ENCODE assay signal across 8 mouse cellular contexts in the genomic region with DNA sequence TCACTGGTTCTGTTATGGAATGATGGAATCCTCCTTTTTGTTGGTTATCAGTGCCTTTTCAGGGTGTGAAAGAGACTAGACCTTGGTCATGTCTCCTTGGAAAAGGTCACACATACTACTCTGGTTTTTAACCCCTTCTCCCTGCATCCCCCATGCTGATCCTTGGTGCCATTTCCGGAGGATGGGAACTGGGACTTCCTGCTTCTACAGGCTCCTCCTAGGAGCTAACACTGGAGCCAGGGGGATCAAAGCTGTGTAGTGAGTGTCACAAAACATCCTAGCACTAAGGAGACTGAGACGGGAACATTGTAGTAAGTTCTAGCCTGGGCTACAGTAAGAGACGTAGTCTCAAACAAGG. TPM values are rescaled to one million over a fixed set of nuclear protein-coding genes. Genes with fewer than 3 reads are reported as not detected.
A peak's percentile ranks its signal among the peaks of the same experiment; 100 is the strongest.
DNase-seq lines count a peak whose midpoint lies in the region; ATAC-seq and TF ChIP-seq lines count a peak whose summit lies in the region.

No protein-coding gene starts in this region.

- no peak for DNase-seq in frontal cortex, postnatal 36 days (ENCODE audit: low spot score in 2 of 2)
- DNase-seq in liver, embryonic 13.5 days, result no peak
- no peak for DNase-seq in left cerebral cortex, adult 11 months (ENCODE audit: low spot score)
- DNase-seq in urinary bladder, postnatal 4 days (ENCODE audit: low spot score in 2 of 2), result no peak

- peak overlapping the region; percentile 97 for H3K27ac ChIP-seq in forebrain, embryonic 13.5 days
- peak overlapping the region; percentile 86 for H3K27ac ChIP-seq in liver, embryonic 13.5 days

- peak overlapping the region; percentile 52 for H3K4me2 ChIP-seq in forebrain, embryonic 13.5 days
- peak overlapping the region; percentile 50 for H3K4me2 ChIP-seq in liver, embryonic 13.5 days

- ATAC-seq in frontal cortex, adult (ENCODE audit: low TSS enrichment), result peak; percentile 52; the same call in 1 of the 2 replicates
- peak; percentile 57; the same call in 1 of the 2 replicates for ATAC-seq in forebrain, embryonic 13.5 days
- no peak for ATAC-seq in liver, embryonic 13.5 days (ENCODE audit: low read depth)
- ATAC-seq in granulocyte monocyte progenitor cell, adult 5-6 weeks (replicated peaks; ENCODE audit: poor library complexity, severe bottlenecking), result no peak

- peak overlapping the region; percentile 65 for H3K9ac ChIP-seq in forebrain, embryonic 13.5 days
- H3K9ac ChIP-seq in liver, embryonic 13.5 days, result peak overlapping the region; percentile 66

- no peaks in the 10 kb centered on the region for H3K9me3 ChIP-seq in E14TG2a.4 (ENCODE audit: low read length)
- no peaks in the 10 kb centered on the region for H3K9me3 ChIP-seq in forebrain, embryonic 13.5 days (replicated peaks)
- H3K9me3 ChIP-seq in liver, embryonic 13.5 days (replicated peaks), result 0 out of 2 replicates have a peak, but pooled peaks cover 6% of the 10 kb centered on the region

- peak overlapping the region; percentile 8; the same call in 1 of the 2 replicates for H3K4me3 ChIP-seq in E14TG2a.4 (replicated peaks; ENCODE audit: low read length)
- H3K4me3 ChIP-seq in forebrain, embryonic 13.5 days, result peak overlapping the region; percentile 19
- H3K4me3 ChIP-seq in liver, embryonic 13.5 days (replicated peaks), result peak overlapping the region; percentile 31; the same call in 1 of the 2 replicates

- TF ChIP-seq CTCF in E14TG2a.4 (conservative IDR thresholded peaks at IDR 0.05; ENCODE audit: low read length), result no peak

- H3K36me3 ChIP-seq in E14TG2a.4 (ENCODE audit: insufficient read depth, low read length), result no peaks in the 10 kb centered on the region
- H3K36me3 ChIP-seq in forebrain, embryonic 13.5 days (ENCODE audit: poor library complexity, severe bottlenecking), result no peaks in the 10 kb centered on the region
- no peaks in the 10 kb centered on the region for H3K36me3 ChIP-seq in liver, embryonic 13.5 days

- H3K4me1 ChIP-seq in E14TG2a.4 (replicated peaks; ENCODE audit: low read depth, low read length), result peaks cover 33% of the 10 kb centered on the region
- peaks cover 6% of the 10 kb centered on the region; the same call in 1 of the 2 replicates for H3K4me1 ChIP-seq in forebrain, embryonic 13.5 days
- H3K4me1 ChIP-seq in liver, embryonic 13.5 days (replicated peaks), result peaks cover 34% of the 10 kb centered on the region

- WGBS in forebrain, embryonic 13.5 days, result 1% methylated on average over 3 of the region's 3 CpGs
- 9% methylated on average over 3 of the region's 3 CpGs for WGBS in liver, embryonic 13.5 days (ENCODE audit: insufficient replicate concordance)

- no peaks in the 10 kb centered on the region for H3K27me3 ChIP-seq in E14TG2a.4 (ENCODE audit: insufficient read depth, low read length)
- H3K27me3 ChIP-seq in forebrain, embryonic 13.5 days, result peaks cover 9% of the 10 kb centered on the region; the same call in 1 of the 2 replicates
- peaks cover 19% of the 10 kb centered on the region for H3K27me3 ChIP-seq in liver, embryonic 13.5 days

RNA-seq across cellular contexts. Expression of a gene that starts 7.8 kb away (rescaled TPM):
- 32.5 and 40.6 TPM in 2 replicates for polyA plus RNA-seq in forebrain, embryonic 13.5 days (2015; fragmentation: Nextera tagmentation; extraction: Ambion mirVana)
- polyA plus RNA-seq in liver, embryonic 13.5 days (2015; fragmentation: Nextera tagmentation; extraction: Ambion mirVana), result 1.1 TPM in 2 replicates
- 1.1 TPM in 1 of 2 replicates, not detected in the other for total RNA-seq in granulocyte monocyte progenitor cell, adult 5-6 weeks (2014; fragmentation: Nextera tagmentation)
- total RNA-seq in granulocyte monocyte progenitor cell, adult 5-6 weeks (2017), result 0.34 and 0.77 TPM in 2 replicates

RNA-seq across cellular contexts. Expression of a gene that starts 30.5 kb away (rescaled TPM):
- polyA plus RNA-seq in forebrain, embryonic 13.5 days (2015; fragmentation: Nextera tagmentation; extraction: Ambion mirVana), result 48.9 and 52.6 TPM in 2 replicates
- 8.3 and 8.6 TPM in 2 replicates for polyA plus RNA-seq in liver, embryonic 13.5 days (2015; fragmentation: Nextera tagmentation; extraction: Ambion mirVana)
- 6.4 and 28.8 TPM in 2 replicates for total RNA-seq in granulocyte monocyte progenitor cell, adult 5-6 weeks (2014; fragmentation: Nextera tagmentation)
- 6.2 and 17.0 TPM in 2 replicates for total RNA-seq in granulocyte monocyte progenitor cell, adult 5-6 weeks (2017)

RNA-seq across cellular contexts. Expression of a gene that starts 58.5 kb away (rescaled TPM):
- polyA plus RNA-seq in forebrain, embryonic 13.5 days (2015; fragmentation: Nextera tagmentation; extraction: Ambion mirVana), result not detected in 2 replicates
- not detected in 2 replicates for polyA plus RNA-seq in liver, embryonic 13.5 days (2015; fragmentation: Nextera tagmentation; extraction: Ambion mirVana)
- not detected in 2 replicates for total RNA-seq in granulocyte monocyte progenitor cell, adult 5-6 weeks (2014; fragmentation: Nextera tagmentation)
- total RNA-seq in granulocyte monocyte progenitor cell, adult 5-6 weeks (2017), result not detected in 2 replicates

Comparison
In these comparisons a context has a peak if more than half of its experiments do, and no peak if none do; other contexts are left out.
1. ATAC-seq: peak in frontal cortex, adult (single experiment) and forebrain, embryonic 13.5 days (single experiment); none in liver, embryonic 13.5 days (single experiment) and granulocyte monocyte progenitor cell, adult 5-6 weeks (single experiment).
2. RNA of a gene that starts 7.8 kb away (polyA plus RNA-seq): 32.5 to 40.6 TPM in forebrain, embryonic 13.5 days; 1.1 TPM in liver, embryonic 13.5 days; every median in the first group is over 10 times any median in the second.
3. Peak in every context shown above with its lines, with median percentiles within 50 percentile points of each other: H3K4me3 ChIP-seq.